Mouse (Mus musculus): ENCODE measurements at regions not wholly inside any gene's neighbourhood (a gene's known extent, or its start where the extent isn't known, plus 50 kb on each side); places are given as distances from the start of the nearest gene placed in this dataset.
"Not testable (repeated sequence)": the region's sequence is repeated elsewhere in the genome, so short reads cannot be mapped to it uniquely, and the experiment has no call there.

GRCm38 (mm10) chr10:38347029-38347428 lies 474.6 kb downstream of the Rfpl4b start:
- TF ChIP-seq CTCF (conservative IDR thresholded peaks at IDR 0.05; ENCODE audit: insufficient read depth, insufficient read length, low read depth, low read length); POLR2A (IDR thresholded peaks at IDR 0.05; ENCODE audit: low read depth, low read length): not testable (repeated sequence)

All from kidney, adult 2 months (tissue).